Mouse (Mus musculus) neural tube, embryonic 11.5 days (tissue): ENCODE data around the gene Pik3r4. TPM values are rescaled to one million over a fixed set of nuclear protein-coding genes. Genes with fewer than 3 reads are reported as not detected.

Experiments used
- polyA plus RNA-seq: library from polyadenylated mRNA; unstranded; fragments of >200 nt; fragmentation: Nextera tagmentation; extraction: Ambion mirVana; gene quantifications from 2 replicates; pipeline ENCODE4 v1.2.1, GENCODE M21; 2014

The Pik3r4 gene
- polyA plus RNA-seq, 1 experiment from 2014 or later, result 29.3 TPM

Other genes with a start within 250 kb of the Pik3r4 start
- gene Aste1, start 247.6 kb upstream of the Pik3r4 start, polyA plus RNA-seq, result 12.6 and 14.1 TPM in 2 replicates
- gene Nek11, start 247.5 kb upstream of the Pik3r4 start, polyA plus RNA-seq, result 0.54 and 1.1 TPM in 2 replicates
- 90.7 and 91.5 TPM in 2 replicates for gene Atp2c1, start 115.7 kb upstream of the Pik3r4 start, polyA plus RNA-seq
- 0.13 and 0.20 TPM in 2 replicates for gene Col6a6, start 185.2 kb downstream of the Pik3r4 start, polyA plus RNA-seq